Mouse (Mus musculus) CD4-positive, CD25-positive, alpha-beta regulatory T cell, adult 9 weeks (primary cell): Measurements from ENCODE around the gene Ferd3l. TPM values are rescaled to one million over a fixed set of nuclear protein-coding genes. Genes with fewer than 3 reads are reported as not detected.

ENCODE experiments used
- polyA plus RNA-seq: library from polyadenylated mRNA; unstranded; fragments of 100-300 nt; shearing (Covaris generic); gene quantifications from one replicate; pipeline ENCODE4 v1.2.1, GENCODE M21; 2017

The Ferd3l gene
- polyA plus RNA-seq = not detected

DNA sequence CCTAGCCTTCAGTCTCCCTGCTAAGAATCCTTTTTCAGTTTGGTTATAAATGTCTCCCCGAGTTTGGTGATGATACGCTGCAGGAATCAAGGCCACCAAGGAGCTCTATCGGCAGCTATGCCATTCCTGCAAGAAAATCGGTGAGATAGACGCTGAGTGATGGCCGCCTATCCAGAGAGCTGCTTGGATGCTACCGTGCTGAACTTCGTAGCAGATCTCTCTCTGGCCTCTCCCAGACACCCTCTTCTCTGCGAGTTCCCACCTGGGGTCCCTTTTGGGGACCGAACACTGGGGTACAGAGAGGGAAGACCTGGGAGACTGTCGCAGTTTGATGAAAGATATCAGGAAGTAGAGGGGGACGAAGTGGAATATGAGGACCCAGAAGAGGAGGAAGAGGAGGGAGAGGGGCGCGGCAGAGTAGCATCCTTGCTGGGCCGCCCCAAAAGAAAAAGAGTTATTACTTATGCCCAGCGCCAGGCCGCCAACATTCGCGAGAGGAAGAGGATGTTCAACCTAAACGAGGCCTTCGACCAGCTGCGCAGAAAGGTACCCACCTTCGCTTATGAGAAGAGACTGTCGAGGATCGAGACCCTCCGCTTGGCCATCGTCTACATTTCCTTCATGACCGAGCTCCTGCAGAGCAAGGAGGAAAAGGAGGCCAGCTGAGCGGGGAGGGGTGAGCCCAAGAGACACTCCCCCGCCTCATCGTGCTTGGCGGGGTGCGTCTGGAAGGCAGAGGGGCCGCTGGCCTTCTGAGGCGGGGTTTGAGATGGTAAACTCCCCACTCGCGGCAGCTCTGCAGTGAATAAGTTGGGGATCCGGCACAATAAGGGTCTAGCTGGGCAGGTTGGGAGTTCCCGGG, at the start of gene Ferd3l:
Ferd3l (plus strand) TSS at position 95 of the 862 bp plus-strand sequence.

DNA sequence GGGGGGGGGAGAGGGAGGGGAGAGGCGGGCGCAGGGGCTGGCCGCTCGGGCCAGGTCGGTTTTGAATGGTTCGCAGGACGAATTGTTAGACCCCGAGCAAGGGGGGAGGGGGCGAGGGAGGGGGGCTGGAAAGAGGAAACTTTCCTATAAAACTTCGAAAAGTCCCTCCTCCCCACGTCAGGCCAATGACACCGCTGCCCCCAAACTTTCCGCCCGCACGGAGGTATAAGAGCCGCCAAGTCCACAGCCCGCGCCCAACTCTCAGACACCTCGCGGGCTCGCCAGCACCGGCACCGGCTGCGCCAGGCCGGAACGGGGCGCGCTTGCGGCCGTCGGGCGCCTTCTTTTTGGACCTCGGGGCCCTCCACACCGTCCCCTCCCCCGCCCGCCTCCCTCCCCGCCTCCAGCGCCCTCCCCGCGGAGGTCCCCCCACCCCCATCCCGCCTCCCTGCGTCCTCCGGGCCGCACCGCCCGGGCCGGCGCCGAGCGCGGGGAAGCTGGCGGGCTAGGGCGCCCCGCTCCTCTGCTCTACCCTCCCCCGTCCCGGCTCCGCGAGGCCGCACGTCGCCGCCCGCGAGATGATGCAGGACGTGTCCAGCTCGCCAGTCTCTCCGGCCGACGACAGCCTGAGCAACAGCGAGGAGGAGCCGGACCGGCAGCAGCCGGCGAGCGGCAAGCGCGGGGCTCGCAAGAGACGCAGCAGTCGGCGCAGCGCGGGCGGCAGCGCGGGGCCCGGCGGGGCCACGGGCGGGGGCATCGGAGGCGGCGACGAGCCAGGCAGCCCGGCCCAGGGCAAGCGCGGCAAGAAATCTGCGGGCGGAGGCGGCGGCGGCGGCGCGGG, 29.4 kb downstream of the Ferd3l start, which contains the start of gene Twist1:
Twist1 (plus strand) TSS at position 272 of the 841 bp plus-strand sequence.

Other genes with a start within 250 kb of the Ferd3l start
- not detected for gene Twist1, start 29.2 kb downstream of the Ferd3l start, polyA plus RNA-seq